Mouse (Mus musculus): ENCODE results near the gene Wdfy2.

- peak; percentile 5; the same call in 1 of the 2 replicates for TF ChIP-seq CTCF (IDR thresholded peaks at IDR 0.05; ENCODE audit: extremely low read depth, insufficient read depth, insufficient read length, insufficient replicate concordance)
- no peak for TF ChIP-seq POLR2A (IDR thresholded peaks at IDR 0.05; ENCODE audit: low read depth, low read length)
These were observed 127.9 kb downstream of the Wdfy2 start for GRCm38 (mm10) chr14:62965342-62965741.

Data from spleen, adult 2 months (tissue).